Mouse (Mus musculus) stomach, embryonic 14.5 days (tissue): ENCODE measurements around the gene Gm20388. TPM values are rescaled to one million over a fixed set of nuclear protein-coding genes. Genes with fewer than 3 reads are reported as not detected.
A peak's percentile ranks its signal among the peaks of the same experiment; 100 is the strongest.

Experiments used
- ATAC-seq: fragments of 200-750 bp; cut with Nextera tagmentation; 2 replicates; pipeline ENCODE4 v1.8.0; 2017; ENCODE audit warnings: low read depth, moderate TSS enrichment; ENCODE audit not compliant: insufficient number of reproducible peaks, insufficient read depth, low FRiP score
- H3K27ac ChIP-seq: fragments of 300-500 bp; sonication (generic); 2 replicates; pipeline ENCODE4 v1.5.1; 2014; ENCODE audit warnings: mild to moderate bottlenecking, low read length, moderate library complexity, mixed read lengths
- H3K27me3 ChIP-seq: fragments of 300-500 bp; sonication (generic); 2 replicates; pipeline ENCODE4 v1.6.1; 2014; ENCODE audit warnings: low read length, control low read depth, mixed read lengths; ENCODE audit not compliant: control insufficient read depth, insufficient read depth
- H3K36me3 ChIP-seq: fragments of 300-500 bp; sonication (generic); 2 replicates; pipeline ENCODE4 v1.6.1; 2014; ENCODE audit warnings: mild to moderate bottlenecking, control low read depth, low read length, moderate library complexity, mixed read lengths; ENCODE audit not compliant: control insufficient read depth, insufficient read depth
- H3K4me1 ChIP-seq: fragments of 300-500 bp; sonication (generic); 2 replicates; pipeline ENCODE4 v1.6.1; 2014; ENCODE audit warnings: low read length, control low read depth, mixed read lengths; ENCODE audit not compliant: control insufficient read depth, insufficient read depth
- H3K4me2 ChIP-seq: fragments of 300-500 bp; sonication (generic); replicated peaks from 2 replicates; pipeline ENCODE4 v1.6.1; 2014; ENCODE audit warnings: low read depth, low read length, control low read depth
- H3K4me3 ChIP-seq: fragments of 300-500 bp; sonication (generic); 2 replicates; pipeline ENCODE4 v1.5.1; 2014; ENCODE audit warnings: low read depth, low read length, control low read depth
- H3K9ac ChIP-seq: fragments of 300-500 bp; sonication (generic); replicated peaks from 2 replicates; pipeline ENCODE4 v1.6.1; 2014; ENCODE audit warnings: low read depth, mild to moderate bottlenecking, control low read depth, low read length, moderate library complexity, mixed read lengths
- H3K9me3 ChIP-seq: fragments of 300-500 bp; sonication (generic); 2 replicates; pipeline ENCODE4 v1.6.1; 2016; ENCODE audit warnings: low read depth, low read length, control low read depth; ENCODE audit not compliant: control insufficient read depth
- WGBS: fragments of 180-500 bp; shearing (Covaris S2); extraction: QIAGEN DNeasy Blood & Tissue Kit; methylation state at CpG from one replicate; pipeline ENCODE4 v1.1.7; 2014; 5-methylcytosine and 5-hydroxymethylcytosine counted together
- polyA plus RNA-seq: library from polyadenylated mRNA; unstranded; fragments of >200 nt; fragmentation: Nextera tagmentation; extraction: Ambion mirVana; gene quantifications from 2 replicates; pipeline ENCODE4 v1.2.1, GENCODE M21; 2014

The Gm20388 gene
- polyA plus RNA-seq, 1 experiment from 2014 or later: 11.4 TPM

DNA sequence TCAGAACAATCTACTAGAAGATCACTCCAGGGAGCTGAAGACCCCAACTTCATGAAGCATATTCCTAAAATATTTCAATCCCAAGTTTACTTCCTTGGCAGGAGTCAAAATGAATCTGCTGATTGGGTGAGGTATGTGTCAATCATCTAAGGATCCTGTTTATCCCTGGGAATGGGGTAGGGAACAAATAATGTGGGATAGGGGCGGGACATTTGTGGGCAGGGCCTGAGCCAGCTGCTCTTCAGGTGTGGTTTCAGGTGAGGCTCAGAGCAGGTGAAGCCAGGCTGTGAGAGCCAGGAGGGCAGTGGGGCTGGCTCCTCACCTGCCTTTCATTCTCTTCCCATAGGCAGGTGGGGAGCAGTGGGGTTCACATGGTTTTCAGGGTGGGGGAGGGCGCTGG lies 2816.1 kb downstream of the Gm20388 start:
- no peak for ATAC-seq
- no peak overlapping the region for H3K4me2 ChIP-seq

DNA sequence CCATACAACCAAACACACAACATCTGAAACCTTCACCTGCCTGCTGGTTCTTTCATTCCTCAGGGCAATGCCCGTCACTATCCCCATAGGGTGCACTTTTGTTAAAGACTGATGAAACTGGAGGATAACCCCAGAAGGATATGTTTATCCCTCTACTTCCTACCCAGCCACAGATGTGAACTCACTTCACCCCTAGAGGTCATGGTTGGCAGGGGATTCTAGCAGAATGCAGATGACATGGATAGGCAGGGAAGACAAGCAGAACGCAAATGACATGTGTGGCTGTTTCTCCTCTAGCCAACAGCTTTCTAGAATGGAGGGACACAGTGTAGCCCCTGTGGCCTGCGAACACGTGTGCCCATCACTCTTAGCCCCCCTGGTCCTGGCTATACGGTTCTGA lies 2816.8 kb downstream of the Gm20388 start:
- Histone ChIP-seq H3K9me3 (no peaks in the 10 kb centered on the region), H3K4me1 (no peaks in the 10 kb centered on the region), H3K4me3 (no peak overlapping the region), H3K27ac (no peak overlapping the region), H3K36me3 (no peaks in the 10 kb centered on the region), H3K9ac (no peak overlapping the region), H3K27me3 (no peaks in the 10 kb centered on the region), H3K4me2 (no peak overlapping the region)
- ATAC-seq: no peak
- WGBS: 56% methylated on average over 5 of the region's 5 CpGs

More for the DNA sequence above, 2816.1 kb downstream of the Gm20388 start:
- H3K4me1 ChIP-seq: no peaks in the 10 kb centered on the region
- WGBS: 39% methylated on average over 2 of the region's 2 CpGs
- no peaks in the 10 kb centered on the region for H3K27me3 ChIP-seq
- H3K27ac ChIP-seq: no peak overlapping the region
- H3K9me3 ChIP-seq: no peaks in the 10 kb centered on the region
- H3K9ac ChIP-seq: no peak overlapping the region
- H3K4me3 ChIP-seq: no peak overlapping the region
- no peaks in the 10 kb centered on the region for H3K36me3 ChIP-seq

DNA sequence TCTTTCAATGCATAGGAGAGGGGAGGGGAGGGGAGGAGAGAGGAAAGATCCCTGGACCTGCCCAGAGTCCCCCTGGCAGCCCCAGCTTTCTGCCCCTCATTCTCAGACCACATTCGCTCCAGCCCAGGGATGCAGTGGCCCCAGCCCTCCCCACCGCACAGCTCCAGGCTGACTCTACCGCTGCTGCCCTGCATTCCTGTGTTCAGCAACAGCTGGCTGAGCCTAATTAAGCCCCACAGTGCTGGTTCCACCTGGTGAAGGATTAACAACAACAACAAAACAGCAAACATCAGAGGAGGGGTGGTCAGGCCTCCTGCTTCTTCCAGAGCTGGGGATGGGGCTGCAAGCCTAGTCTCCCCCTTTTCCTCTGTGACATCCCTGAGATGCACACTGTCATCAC lies 2818.0 kb downstream of the Gm20388 start:
- WGBS: 9% methylated on average over 3 of the region's 3 CpGs
- Histone ChIP-seq H3K9me3 (no peaks in the 10 kb centered on the region), H3K4me1 (no peaks in the 10 kb centered on the region), H3K4me3 (no peak overlapping the region), H3K36me3 (no peaks in the 10 kb centered on the region), H3K9ac (no peak overlapping the region), H3K27me3 (no peaks in the 10 kb centered on the region), H3K27ac (no peak overlapping the region), H3K4me2 (no peak overlapping the region)
- ATAC-seq: no peak

DNA sequence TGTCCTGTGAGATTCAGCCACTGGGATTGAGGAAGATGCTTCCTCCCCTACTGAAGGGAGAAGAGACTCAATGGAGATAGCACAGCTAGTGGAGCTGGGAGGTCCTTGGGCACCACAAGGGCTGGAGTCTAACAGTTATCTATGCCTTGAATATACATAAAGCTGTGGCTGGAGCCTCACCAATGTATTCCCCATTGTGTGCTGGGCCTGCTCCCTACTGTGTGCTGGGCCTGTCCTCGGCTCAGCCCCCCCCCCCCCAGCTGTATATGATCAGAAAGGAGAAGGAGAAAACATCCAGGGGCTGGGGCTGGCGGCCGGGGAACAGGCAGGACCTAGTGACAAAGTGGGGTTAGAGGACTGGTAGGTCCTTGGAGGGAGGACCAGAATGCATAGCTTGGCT lies 2824.5 kb downstream of the Gm20388 start:
- no peak overlapping the region for H3K27ac ChIP-seq
- H3K36me3 ChIP-seq: no peaks in the 10 kb centered on the region
- H3K27me3 ChIP-seq: no peaks in the 10 kb centered on the region
- no peak overlapping the region for H3K4me2 ChIP-seq
- no peak overlapping the region for H3K4me3 ChIP-seq
- no peak for ATAC-seq
- H3K9ac ChIP-seq: no peak overlapping the region
- 0 out of 2 replicates have a peak, but pooled peaks cover 4% of the 10 kb centered on the region for H3K4me1 ChIP-seq
- WGBS: 54% methylated on average over 3 of the region's 3 CpGs
- no peaks in the 10 kb centered on the region for H3K9me3 ChIP-seq

DNA sequence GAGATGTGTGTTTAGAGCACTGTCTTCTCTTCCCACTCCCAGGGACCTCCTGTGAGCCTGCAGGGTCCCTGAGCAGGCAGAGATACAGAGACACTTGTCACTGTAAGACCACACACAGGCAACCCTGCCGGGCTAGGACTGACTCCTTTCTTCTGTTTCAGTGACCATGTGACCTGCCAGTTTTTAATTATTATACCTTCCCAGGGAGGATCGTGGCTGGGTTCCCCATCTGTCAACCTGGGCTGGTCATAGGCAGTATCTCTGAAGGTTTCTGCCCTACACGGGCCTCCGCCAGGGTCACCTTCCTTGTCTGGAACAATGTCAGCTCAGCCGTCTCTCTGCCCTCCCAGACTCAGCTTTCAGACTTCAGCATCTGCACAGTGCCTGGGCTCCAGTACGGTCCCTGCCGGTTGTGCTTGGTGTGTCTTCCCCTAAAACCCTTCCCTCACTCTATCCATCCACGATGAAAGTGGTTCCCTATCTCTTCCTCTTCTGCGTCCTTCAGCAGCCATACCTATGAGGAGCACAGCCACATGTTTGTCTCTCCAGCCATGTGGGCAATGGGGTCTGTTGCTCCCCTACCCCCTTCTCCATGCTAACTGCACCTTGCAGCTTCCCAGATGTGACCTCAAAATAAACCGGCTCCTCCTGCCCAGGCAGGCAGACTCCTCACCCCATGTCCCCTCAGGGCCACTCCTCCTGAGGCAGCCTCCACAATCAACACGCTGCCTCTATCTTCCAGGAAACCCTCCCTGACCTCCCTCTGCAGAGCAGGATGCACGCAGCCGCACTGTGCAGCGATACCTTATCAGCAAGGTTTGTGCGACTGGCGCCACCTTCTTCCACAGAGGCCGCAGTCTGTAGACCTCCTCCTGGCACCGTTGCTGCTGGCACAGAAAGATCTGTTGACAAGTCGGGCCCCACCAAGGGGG lies 2825.2 kb downstream of the Gm20388 start:
- no peaks in the 10 kb centered on the region for H3K27me3 ChIP-seq
- no peaks in the 10 kb centered on the region for H3K9me3 ChIP-seq
- H3K36me3 ChIP-seq: no peaks in the 10 kb centered on the region
- peak; percentile 77 for ATAC-seq
- 44% methylated on average over 19 of the region's 19 CpGs for WGBS
- H3K9ac ChIP-seq: no peak overlapping the region
- H3K27ac ChIP-seq: no peak overlapping the region
- H3K4me1 ChIP-seq: 0 out of 2 replicates have a peak, but pooled peaks cover 4% of the 10 kb centered on the region
- no peak overlapping the region for H3K4me2 ChIP-seq
- H3K4me3 ChIP-seq: no peak overlapping the region

DNA sequence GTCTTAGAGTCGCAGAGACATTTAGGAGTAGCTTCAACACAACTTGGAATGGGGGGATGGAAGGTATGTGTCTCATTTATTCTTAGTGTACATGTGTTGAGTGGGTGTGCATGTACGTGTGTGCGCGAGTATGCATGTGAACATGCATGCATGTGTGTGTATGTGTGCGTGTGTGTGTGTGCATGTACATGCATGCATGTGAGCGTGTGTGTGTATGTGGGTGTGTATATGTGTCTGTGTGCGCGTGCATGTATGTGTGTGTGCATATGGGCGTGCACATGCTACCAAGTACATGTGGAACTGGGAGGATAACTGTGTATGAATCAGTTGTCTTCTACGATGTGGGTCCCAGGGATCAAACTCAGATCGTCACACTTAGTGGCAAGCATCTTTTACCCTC lies 2826.0 kb downstream of the Gm20388 start:
- Histone ChIP-seq H3K4me2 (no peak overlapping the region), H3K9ac (no peak overlapping the region), H3K36me3 (no peaks in the 10 kb centered on the region), H3K9me3 (no peaks in the 10 kb centered on the region), H3K27ac (no peak overlapping the region), H3K4me1 (0 out of 2 replicates have a peak, but pooled peaks cover 4% of the 10 kb centered on the region), H3K4me3 (no peak overlapping the region), H3K27me3 (no peaks in the 10 kb centered on the region)
- 87% methylated on average over 11 of the region's 11 CpGs for WGBS
- ATAC-seq: no peak

DNA sequence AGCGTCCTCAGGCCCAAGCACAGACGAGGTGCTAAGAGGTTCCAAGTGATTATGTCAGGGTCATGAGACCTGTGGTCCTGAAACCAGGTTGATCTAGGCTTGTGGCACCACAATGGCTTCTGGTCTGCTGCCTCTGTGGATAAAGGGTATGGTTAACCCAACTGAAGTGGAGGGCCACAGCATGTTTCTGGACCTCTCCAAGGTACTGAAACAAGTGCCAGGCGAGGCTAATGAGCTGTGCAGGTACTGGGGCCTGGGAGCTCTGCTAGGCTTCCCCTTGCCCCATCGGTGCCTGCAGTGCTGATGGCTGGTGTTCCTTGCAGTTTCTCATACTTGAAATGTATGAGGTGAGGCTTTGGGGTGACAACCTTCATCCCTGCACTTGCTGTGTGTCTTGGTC lies 2826.4 kb downstream of the Gm20388 start:
- H3K9me3 ChIP-seq: no peaks in the 10 kb centered on the region
- H3K36me3 ChIP-seq: no peaks in the 10 kb centered on the region
- H3K27ac ChIP-seq: no peak overlapping the region
- 0 out of 2 replicates have a peak, but pooled peaks cover 4% of the 10 kb centered on the region for H3K4me1 ChIP-seq
- 45% methylated on average over 4 of the region's 4 CpGs for WGBS
- no peak for ATAC-seq
- no peak overlapping the region for H3K9ac ChIP-seq
- H3K4me3 ChIP-seq: no peak overlapping the region
- no peaks in the 10 kb centered on the region for H3K27me3 ChIP-seq
- H3K4me2 ChIP-seq: no peak overlapping the region

DNA sequence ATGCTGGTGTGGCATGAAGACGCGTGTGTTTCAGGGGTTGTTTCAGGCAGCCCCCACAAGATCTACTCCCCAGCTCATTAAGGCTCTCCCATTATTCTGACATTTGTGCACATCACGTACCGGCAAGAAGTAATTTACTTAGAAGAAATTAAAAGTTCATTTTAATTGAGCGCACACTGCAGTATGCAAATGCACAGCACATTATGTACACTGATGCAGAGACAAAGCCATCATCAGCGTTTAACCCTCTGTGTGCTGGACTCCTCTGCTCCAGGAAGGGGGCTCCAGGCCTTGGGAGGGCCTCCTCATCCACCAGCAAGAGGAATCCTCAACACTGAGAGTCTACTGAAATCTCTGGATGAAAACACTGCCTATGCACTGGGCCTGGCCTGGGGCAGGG lies 2827.2 kb downstream of the Gm20388 start:
- H3K4me2 ChIP-seq: no peak overlapping the region
- 0 out of 2 replicates have a peak, but pooled peaks cover 4% of the 10 kb centered on the region for H3K4me1 ChIP-seq
- H3K27me3 ChIP-seq: no peaks in the 10 kb centered on the region
- no peaks in the 10 kb centered on the region for H3K9me3 ChIP-seq
- 88% methylated on average over 6 of the region's 6 CpGs for WGBS
- no peak overlapping the region for H3K27ac ChIP-seq
- H3K4me3 ChIP-seq: no peak overlapping the region
- no peak overlapping the region for H3K9ac ChIP-seq
- ATAC-seq: no peak
- no peaks in the 10 kb centered on the region for H3K36me3 ChIP-seq
